Mouse (Mus musculus): ENCODE measurements around the gene Hes2. TPM values are rescaled to one million over a fixed set of nuclear protein-coding genes. Genes with fewer than 3 reads are reported as not detected.

The Hes2 gene
- polyA plus RNA-seq, 1 experiment, result 0.73 TPM

- Histone ChIP-seq H3K4me3 (ENCODE audit: control insufficient read depth, low read depth, low read length) (peak overlapping the region; percentile 60), H3K27ac (ENCODE audit: control insufficient read depth, insufficient read depth, low read depth, low read length) (no peak overlapping the region), H3K27me3 (ENCODE audit: control insufficient read depth, insufficient read depth, low read length) (0 out of 2 replicates have a peak, but pooled peaks cover 2% of the 10 kb centered on the region), H3K36me3 (ENCODE audit: control insufficient read depth, insufficient read depth, low read length) (no peaks in the 10 kb centered on the region), H3K4me1 (ENCODE audit: control insufficient read depth, insufficient read depth, low read length) (peaks cover 20% of the 10 kb centered on the region)
- TF ChIP-seq CTCF (IDR thresholded peaks at IDR 0.05; ENCODE audit: control insufficient read depth, insufficient read depth, insufficient replicate concordance, low read depth, low read length) (peak; percentile 98), POLR2A (IDR thresholded peaks at IDR 0.05; ENCODE audit: control insufficient read depth, low read depth, low read length) (no peak; the same call in 1 of the 2 replicates)
These were observed 4.9 kb upstream of the Hes2 start for GRCm38 (mm10) chr4:152153771-152154177.

- no peaks in the 10 kb centered on the region for H3K36me3 ChIP-seq (ENCODE audit: control insufficient read depth, insufficient read depth, low read length)
- TF ChIP-seq CTCF (IDR thresholded peaks at IDR 0.05; ENCODE audit: control insufficient read depth, insufficient read depth, insufficient replicate concordance, low read depth, low read length) (no peak), POLR2A (IDR thresholded peaks at IDR 0.05; ENCODE audit: control insufficient read depth, low read depth, low read length) (no peak)
- no peak overlapping the region for H3K4me3 ChIP-seq (ENCODE audit: control insufficient read depth, low read depth, low read length)
- H3K27ac ChIP-seq (ENCODE audit: control insufficient read depth, insufficient read depth, low read depth, low read length), result no peak overlapping the region
- peaks cover 23% of the 10 kb centered on the region for H3K4me1 ChIP-seq (ENCODE audit: control insufficient read depth, insufficient read depth, low read length)
- H3K27me3 ChIP-seq (ENCODE audit: control insufficient read depth, insufficient read depth, low read length), result 0 out of 2 replicates have a peak, but pooled peaks cover 2% of the 10 kb centered on the region
These were observed 3.6 kb upstream of the Hes2 start for GRCm38 (mm10) chr4:152155019-152155418.

GRCm38 (mm10) chr4:152157779-152158584 is 685 bp upstream of the Hes2 start:
- peak; percentile 79; the same call in 1 of the 2 replicates for TF ChIP-seq CTCF (IDR thresholded peaks at IDR 0.05; ENCODE audit: control insufficient read depth, insufficient read depth, insufficient replicate concordance, low read depth, low read length)
- TF ChIP-seq POLR2A (IDR thresholded peaks at IDR 0.05; ENCODE audit: control insufficient read depth, low read depth, low read length), result no peak
- H3K4me3 ChIP-seq (ENCODE audit: control insufficient read depth, low read depth, low read length), result peak overlapping the region; percentile 9
- peaks cover 19% of the 10 kb centered on the region for H3K4me1 ChIP-seq (ENCODE audit: control insufficient read depth, insufficient read depth, low read length)
- H3K36me3 ChIP-seq (ENCODE audit: control insufficient read depth, insufficient read depth, low read length), result no peaks in the 10 kb centered on the region
- H3K27me3 ChIP-seq (ENCODE audit: control insufficient read depth, insufficient read depth, low read length), result no peaks in the 10 kb centered on the region
- no peak overlapping the region for H3K27ac ChIP-seq (ENCODE audit: control insufficient read depth, insufficient read depth, low read depth, low read length)

- no peaks in the 10 kb centered on the region for H3K27me3 ChIP-seq (ENCODE audit: control insufficient read depth, insufficient read depth, low read length)
- no peak overlapping the region for H3K27ac ChIP-seq (ENCODE audit: control insufficient read depth, insufficient read depth, low read depth, low read length)
- peaks cover 13% of the 10 kb centered on the region for H3K4me1 ChIP-seq (ENCODE audit: control insufficient read depth, insufficient read depth, low read length)
- peak overlapping the region; percentile 6; the same call in 1 of the 2 replicates for H3K4me3 ChIP-seq (ENCODE audit: control insufficient read depth, low read depth, low read length)
- H3K36me3 ChIP-seq (ENCODE audit: control insufficient read depth, insufficient read depth, low read length), result no peaks in the 10 kb centered on the region
- TF ChIP-seq POLR2A (IDR thresholded peaks at IDR 0.05; ENCODE audit: control insufficient read depth, low read depth, low read length) (no peak), CTCF (IDR thresholded peaks at IDR 0.05; ENCODE audit: control insufficient read depth, insufficient read depth, insufficient replicate concordance, low read depth, low read length) (no peak)
These were observed 615 bp downstream of the Hes2 start for GRCm38 (mm10) chr4:152159285-152159678.

GRCm38 (mm10) chr4:152160748-152161147 is 2.1 kb downstream of the Hes2 start:
- TF ChIP-seq POLR2A (IDR thresholded peaks at IDR 0.05; ENCODE audit: control insufficient read depth, low read depth, low read length) (no peak), CTCF (IDR thresholded peaks at IDR 0.05; ENCODE audit: control insufficient read depth, insufficient read depth, insufficient replicate concordance, low read depth, low read length) (no peak)
- H3K27me3 ChIP-seq (ENCODE audit: control insufficient read depth, insufficient read depth, low read length), result no peaks in the 10 kb centered on the region
- peaks cover 13% of the 10 kb centered on the region for H3K4me1 ChIP-seq (ENCODE audit: control insufficient read depth, insufficient read depth, low read length)
- no peak overlapping the region for H3K4me3 ChIP-seq (ENCODE audit: control insufficient read depth, low read depth, low read length)
- no peak overlapping the region for H3K27ac ChIP-seq (ENCODE audit: control insufficient read depth, insufficient read depth, low read depth, low read length)
- no peaks in the 10 kb centered on the region for H3K36me3 ChIP-seq (ENCODE audit: control insufficient read depth, insufficient read depth, low read length)

GRCm38 (mm10) chr4:152161601-152162000 is 2.9 kb downstream of the Hes2 start:
- Histone ChIP-seq H3K4me1 (ENCODE audit: control insufficient read depth, insufficient read depth, low read length) (peaks cover 13% of the 10 kb centered on the region), H3K4me3 (ENCODE audit: control insufficient read depth, low read depth, low read length) (no peak overlapping the region), H3K36me3 (ENCODE audit: control insufficient read depth, insufficient read depth, low read length) (no peaks in the 10 kb centered on the region), H3K27ac (ENCODE audit: control insufficient read depth, insufficient read depth, low read depth, low read length) (no peak overlapping the region), H3K27me3 (ENCODE audit: control insufficient read depth, insufficient read depth, low read length) (no peaks in the 10 kb centered on the region)
- TF ChIP-seq CTCF (IDR thresholded peaks at IDR 0.05; ENCODE audit: control insufficient read depth, insufficient read depth, insufficient replicate concordance, low read depth, low read length), result no peak
- no peak for TF ChIP-seq POLR2A (IDR thresholded peaks at IDR 0.05; ENCODE audit: control insufficient read depth, low read depth, low read length)

GRCm38 (mm10) chr4:152162748-152163147 is 4.1 kb downstream of the Hes2 start:
- TF ChIP-seq POLR2A (IDR thresholded peaks at IDR 0.05; ENCODE audit: control insufficient read depth, low read depth, low read length), result no peak
- TF ChIP-seq CTCF (IDR thresholded peaks at IDR 0.05; ENCODE audit: control insufficient read depth, insufficient read depth, insufficient replicate concordance, low read depth, low read length), result no peak
- Histone ChIP-seq H3K4me1 (ENCODE audit: control insufficient read depth, insufficient read depth, low read length) (peaks cover 11% of the 10 kb centered on the region), H3K27me3 (ENCODE audit: control insufficient read depth, insufficient read depth, low read length) (no peaks in the 10 kb centered on the region), H3K27ac (ENCODE audit: control insufficient read depth, insufficient read depth, low read depth, low read length) (no peak overlapping the region), H3K36me3 (ENCODE audit: control insufficient read depth, insufficient read depth, low read length) (no peaks in the 10 kb centered on the region), H3K4me3 (ENCODE audit: control insufficient read depth, low read depth, low read length) (no peak overlapping the region)

All from testis, adult 2 months (tissue).